Mouse (Mus musculus) Muller cell, postnatal 12 days (primary cell): ENCODE data around the gene Ptpra.

Experiments
- DNase-seq: peaks from one replicate; pipeline ENCODE4 v3.0.0-alpha.2; 2015; ENCODE audit errors: inconsistent ontology term

Ptpra gene

DNA sequence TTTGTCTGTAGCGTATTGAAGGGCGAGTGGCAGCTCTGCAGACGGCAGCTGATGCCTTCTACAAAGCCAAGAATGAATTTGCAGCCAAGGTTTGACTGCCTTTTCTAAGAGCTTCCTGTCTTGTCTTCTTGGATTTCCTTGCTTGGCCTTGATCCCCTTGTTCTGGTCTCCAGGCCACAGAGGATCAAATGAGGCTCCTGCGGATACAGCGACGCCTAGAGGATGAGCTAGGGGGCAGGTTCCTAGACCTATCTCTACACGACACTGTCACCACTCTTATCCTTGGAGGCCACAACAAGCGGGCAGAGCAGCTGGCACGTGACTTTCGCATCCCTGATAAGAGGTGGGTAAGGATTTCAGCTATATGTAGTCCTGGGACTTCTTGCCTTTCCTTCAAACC is 7.9 kb upstream of the Ptpra start:
- DNase-seq = no peak

- DNase-seq = no peak
Measured at GRCm38 (mm10) chr2:130448449-130448848, 1.6 kb upstream of the Ptpra start.

DNA sequence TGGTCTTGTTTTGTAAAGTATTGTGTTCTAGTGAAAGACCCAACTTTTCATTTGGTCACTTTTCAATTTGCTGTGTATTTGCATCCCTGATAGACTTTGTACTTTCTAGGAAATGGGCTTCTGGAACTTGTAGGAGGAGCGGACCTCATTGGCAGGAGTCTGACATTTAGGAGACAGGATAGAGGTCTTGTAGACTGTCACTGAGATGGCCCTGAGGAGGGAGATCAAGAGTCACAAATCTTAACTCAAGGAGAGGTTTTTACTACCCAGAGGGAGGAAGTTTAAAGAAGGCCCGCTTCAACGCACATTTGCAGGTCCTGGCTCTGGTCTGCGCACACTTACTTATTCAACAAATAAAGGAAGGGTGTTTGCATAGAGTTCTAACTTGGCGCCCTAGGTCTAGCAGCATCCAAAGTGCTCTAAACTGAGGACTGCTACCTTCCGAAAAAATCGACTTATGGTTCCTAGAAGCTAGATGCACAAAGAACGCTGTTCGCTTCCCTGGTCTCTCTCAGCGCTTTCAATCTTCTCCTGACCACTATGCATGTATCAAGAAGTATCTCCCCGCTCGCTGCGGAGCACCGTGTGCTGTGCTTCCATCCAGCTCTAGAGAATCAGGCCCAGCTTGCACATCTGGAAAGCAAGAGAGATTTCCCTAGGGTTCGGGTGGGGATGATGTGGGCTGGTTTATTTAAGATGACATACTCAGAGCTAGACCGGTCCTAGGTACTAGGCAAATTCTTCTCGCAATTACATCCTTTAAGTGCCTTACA is 871 bp upstream of the Ptpra start:
- peak; percentile 52 for DNase-seq

DNA sequence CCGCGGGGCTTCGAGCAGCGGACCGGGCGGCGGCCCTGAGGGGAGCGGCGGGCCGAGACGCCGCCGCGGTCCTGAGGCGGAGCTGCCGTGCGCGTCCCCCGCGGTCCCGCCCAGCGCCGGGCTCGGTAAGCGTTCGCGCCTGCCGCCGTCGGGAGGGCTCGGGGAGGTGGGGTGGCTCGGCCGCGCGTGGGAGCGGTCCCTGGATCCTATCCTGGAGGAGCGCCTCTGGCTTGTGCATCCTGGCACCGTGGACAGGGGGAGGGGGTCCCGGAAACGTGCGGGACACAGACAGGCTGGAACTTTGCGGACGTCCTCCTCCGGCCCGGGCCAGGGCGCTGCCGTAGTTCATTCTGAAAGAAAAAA is 337 bp downstream of the Ptpra start:
- DNase-seq = peak; percentile 86

GRCm38 (mm10) chr2:130451086-130451726 is 1.1 kb downstream of the Ptpra start:
- peak; percentile 19 for DNase-seq

DNA sequence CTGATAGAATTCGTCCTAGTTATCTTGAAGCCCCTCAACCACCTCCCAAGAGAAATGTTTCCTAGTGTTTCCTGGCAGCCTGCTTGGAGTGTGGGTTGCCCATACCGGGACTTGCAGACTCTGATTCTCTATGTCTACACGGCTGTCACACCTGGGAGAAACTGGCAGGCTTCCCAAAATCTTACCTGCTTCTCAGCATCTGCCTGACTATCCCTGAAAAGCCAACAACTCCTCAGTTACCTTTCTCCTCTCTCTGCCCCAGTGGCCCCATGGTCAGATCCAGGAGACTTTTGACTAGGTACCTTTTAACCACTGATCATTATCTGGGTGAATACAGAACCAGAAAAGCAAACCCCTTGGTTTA is 1.6 kb downstream of the Ptpra start:
- DNase-seq = no peak

DNA sequence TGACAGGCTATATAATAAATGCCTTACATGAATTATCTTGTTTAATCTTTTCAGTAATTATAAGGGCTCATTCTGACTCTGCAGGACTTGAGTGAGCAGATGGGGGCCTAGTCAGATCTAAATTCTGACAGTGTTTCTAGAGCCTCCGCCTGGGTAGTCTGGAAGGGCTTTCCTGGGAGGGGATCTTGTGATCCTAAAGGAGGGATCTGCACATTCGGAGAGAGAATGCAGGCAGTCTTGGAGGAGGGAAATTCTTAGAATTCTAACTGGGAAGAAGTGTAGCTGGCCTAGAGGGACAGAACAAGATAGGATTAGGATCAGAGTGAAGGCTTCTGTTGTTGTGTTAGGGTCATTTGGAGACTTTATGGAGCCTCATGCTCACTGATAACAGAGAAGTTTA is 2.2 kb downstream of the Ptpra start:
- DNase-seq = no peak

GRCm38 (mm10) chr2:130453421-130453820 is 3.3 kb downstream of the Ptpra start:
- no peak for DNase-seq

DNA sequence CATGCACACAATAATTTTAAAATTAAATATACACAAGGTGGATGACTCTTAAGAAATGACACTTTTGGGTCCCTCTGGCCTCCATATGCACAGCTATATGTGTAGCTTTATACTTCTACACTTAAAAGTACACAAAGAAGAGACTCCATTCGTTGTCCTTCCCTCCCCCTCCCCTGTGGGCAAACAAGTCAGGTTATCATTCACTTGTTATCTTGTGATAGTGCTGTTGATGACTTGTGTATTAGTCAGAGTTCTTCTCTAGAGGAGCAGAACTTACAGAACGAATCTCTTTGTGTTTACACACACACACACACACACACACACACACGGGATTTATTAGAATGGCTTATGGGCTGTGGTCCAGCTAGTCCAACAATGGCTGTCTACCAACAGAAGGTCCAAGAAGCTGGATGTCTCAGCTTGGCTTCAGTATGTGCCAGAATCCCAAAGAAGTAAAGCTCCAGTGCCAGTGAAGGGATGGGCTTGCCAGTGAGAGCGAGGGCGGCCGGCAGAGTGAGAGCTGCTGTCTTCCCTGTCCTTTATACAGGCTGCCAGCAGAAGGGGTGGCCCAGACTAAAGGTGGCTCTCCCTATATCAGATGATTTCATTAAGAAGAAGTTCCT is 4.8 kb downstream of the Ptpra start:
- DNase-seq = peak; percentile 83

DNA sequence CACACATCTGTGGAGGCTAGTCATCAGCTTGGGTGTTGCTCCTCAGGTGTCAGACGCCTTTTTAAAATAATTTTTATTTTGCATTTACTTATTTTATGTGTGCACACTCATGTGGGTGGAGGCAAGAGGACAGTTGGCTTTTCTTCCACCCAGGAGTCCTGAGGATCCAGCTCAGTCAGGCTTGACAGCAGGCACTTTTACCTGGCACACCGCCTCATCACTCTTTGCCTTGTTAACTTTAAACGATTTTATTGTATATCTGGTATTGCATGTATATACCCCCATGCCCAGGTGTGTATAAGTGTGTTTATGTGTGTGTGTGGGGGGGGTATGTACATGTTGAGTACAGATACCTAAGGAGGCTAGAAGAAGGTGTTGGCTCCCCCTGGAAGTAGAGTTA is 7.8 kb downstream of the Ptpra start:
- DNase-seq = no peak

DNA sequence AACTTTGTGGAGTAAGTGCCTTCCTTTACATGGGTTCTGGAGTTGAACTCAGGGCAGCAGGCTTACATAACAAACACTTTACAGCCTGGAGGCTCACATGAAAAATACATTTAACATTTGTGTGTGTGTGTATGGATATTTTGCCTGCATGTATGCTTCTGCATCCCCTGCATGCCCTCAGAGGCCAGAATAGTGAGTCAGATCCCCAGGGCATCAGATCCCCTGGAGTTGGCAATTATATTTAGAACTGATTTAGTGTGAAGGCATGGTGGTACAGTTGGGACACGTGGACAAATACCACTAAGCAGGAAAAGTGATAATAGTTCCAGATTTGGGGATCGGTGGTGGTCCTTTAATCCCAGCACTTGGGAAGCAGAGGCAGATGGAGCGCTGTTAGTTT is 9.5 kb downstream of the Ptpra start:
- no peak for DNase-seq

DNA sequence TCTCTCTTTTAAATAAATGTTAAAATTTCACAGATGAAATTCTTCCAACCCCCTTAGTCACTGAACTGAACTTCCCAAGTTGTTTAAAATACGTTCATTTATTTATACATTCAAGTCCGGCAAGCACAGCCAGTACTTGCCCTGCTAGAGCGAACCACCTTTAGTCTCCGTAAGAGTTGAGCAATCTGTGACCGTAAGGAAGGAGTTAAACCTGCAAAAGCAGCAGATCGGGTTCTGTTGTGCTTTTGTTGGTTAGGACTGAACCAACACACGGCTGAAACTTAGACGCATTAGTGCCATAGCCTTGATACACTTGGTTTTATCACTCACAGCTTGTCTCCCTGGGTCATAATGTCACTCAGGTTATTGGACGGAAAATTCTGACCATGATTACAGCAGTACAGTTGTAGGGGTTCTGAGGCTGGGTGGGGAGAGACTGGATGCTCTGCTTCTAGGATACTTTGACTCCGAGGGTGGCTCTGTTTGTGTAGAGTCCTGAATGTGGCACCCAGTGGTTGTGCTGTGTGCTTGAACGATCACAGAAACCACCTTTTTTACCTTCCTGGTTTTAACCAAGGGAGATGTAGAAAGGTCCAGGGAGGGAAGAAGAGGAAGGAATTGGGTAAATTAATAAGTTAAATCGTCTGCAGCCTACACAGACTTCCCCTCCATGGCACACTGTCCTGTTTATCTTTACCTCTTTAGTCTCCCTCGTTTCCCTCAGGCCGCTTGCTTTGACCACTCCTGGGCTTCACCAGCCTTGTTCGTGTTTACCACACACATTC is 11.4 kb downstream of the Ptpra start:
- DNase-seq = no peak

- DNase-seq = no peak
Measured at GRCm38 (mm10) chr2:130466438-130466837, 16.4 kb downstream of the Ptpra start.

- peak; percentile 75 for DNase-seq
Measured at GRCm38 (mm10) chr2:130469366-130469765, 19.3 kb downstream of the Ptpra start.

GRCm38 (mm10) chr2:130469935-130470334 is 19.9 kb downstream of the Ptpra start:
- no peak for DNase-seq

- DNase-seq = no peak
Measured at GRCm38 (mm10) chr2:130472908-130473510, 22.9 kb downstream of the Ptpra start.

DNA sequence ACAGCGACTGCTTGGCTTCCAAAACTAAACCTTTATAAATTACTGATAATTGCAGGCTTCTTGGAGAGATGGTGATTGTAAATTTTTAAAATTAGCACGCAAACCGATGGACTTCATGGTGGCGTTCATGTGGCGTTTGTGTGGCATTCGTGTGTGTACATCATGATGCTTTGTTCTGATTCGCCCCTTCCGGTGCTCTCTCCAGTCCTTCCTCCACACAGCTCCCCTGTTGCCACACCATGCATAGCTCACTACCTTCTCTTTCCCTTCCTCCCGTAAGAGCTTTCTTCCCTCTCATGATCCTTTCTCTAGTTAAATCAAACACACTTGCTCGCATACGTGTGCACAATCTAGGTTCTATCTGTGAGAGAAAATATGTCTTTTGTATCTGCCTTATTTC is 25.7 kb downstream of the Ptpra start:
- DNase-seq = no peak

DNA sequence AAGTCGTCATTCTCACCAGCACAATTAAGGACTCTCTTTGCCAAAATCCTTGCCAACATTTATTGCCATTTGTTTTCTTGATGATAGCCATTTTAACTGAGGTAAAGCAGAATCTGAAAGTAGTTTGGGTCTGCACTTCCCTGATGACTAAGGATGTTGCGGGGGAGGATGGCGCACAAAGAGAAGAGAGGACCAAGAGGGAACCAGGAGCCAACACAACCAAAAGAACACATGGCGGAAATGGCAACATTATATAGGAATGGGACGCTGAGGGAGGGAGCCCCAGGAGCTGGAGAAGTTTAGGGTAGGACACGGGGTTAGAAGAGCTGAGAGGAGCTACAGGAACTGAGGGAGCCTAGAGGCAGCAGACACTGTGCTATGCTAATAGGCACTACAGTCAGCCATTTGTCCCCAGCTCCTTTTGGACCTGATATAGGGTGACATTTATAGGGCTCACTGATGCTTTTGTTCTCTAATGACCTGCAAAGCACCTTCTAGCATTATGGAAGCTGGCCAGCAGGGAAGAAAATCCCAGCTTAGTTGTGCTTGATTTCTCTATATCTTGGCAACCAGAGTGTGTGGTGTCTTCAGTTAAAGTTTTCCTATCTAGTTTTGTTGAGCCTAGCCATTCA is 26.7 kb downstream of the Ptpra start:
- peak; percentile 70 for DNase-seq

DNA sequence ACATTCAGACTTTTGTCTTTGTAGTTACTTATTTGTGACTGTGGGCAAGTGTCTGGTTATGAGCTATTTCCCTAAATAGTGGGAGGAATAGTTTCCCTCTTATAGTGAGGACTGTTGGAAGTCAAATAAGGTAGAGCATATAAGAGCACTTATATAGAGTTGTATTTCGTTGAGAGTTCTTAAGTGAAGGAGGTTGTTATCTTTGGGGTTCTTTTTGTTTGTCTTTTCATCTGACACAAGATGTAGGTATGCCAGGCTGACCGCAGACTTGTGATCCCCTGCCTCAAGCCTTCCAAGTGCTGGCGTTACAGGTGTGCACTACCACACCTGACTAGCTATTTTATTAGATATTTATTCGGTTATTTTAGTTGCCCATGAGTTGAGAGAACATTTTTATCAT is 32.1 kb downstream of the Ptpra start:
- DNase-seq = no peak

DNA sequence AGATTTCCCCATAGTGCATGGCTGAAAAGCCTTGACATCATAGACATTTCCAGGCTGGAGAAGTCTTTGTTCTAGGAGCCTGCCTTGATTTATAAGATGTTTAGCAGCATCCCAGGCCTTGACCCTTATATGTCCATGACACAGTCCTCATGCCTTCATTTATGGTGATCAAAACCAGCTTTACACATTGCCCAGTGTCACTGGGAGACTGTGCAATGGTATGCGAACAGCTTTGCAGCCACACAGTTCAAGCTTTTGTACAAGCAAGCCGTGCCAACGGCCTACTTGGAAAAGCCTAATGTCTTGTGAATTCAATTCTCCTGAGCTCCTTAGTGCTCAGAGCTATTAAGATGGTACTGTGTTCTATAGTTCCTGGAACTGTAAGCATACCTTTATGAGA is 32.6 kb downstream of the Ptpra start:
- no peak for DNase-seq

DNA sequence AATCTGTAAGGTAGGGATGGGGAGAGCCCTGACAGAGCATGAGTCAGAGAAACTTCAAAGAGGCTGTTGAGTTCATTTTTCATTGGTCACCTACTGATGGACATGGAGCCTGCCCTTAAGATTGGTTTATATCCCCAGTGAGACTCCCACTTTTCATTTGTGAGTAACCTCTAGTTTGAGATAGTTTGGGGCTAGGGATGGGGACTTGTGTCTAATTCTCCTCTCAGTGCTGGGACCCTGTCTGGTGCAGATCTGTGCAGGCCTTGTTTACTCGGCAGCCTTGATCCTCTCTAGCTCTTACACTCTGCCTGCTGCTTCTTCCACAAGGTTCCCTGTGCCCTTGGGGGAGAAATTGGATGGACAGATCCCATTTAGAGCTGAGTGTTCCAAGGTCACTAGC is 34.1 kb downstream of the Ptpra start:
- no peak for DNase-seq

DNA sequence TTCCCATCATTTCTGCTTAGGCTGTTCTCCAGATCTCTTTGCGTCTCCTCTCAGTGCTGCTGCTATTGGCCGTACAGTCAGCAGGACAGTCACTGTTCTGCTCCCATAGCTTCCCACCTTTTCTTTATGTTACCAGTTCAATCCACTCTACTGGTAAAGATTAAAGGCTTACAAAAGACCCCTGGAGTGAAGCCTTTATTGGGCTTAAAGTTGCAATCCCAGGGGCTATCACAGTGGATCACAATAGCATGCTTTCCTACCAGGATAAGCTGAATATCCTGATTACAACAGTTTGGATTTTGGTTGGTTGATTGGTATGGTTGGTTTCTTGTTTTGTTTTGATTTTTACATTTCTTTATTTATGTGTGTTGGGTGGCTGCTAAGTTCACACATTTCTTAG is 37.9 kb downstream of the Ptpra start:
- no peak for DNase-seq
